Mouse (Mus musculus): ENCODE measurements around the gene Calcb. TPM values are rescaled to one million over a fixed set of nuclear protein-coding genes. Genes with fewer than 3 reads are reported as not detected.

Gene Calcb
- polyA plus RNA-seq, 1 experiment, result 1.0 TPM

DNA sequence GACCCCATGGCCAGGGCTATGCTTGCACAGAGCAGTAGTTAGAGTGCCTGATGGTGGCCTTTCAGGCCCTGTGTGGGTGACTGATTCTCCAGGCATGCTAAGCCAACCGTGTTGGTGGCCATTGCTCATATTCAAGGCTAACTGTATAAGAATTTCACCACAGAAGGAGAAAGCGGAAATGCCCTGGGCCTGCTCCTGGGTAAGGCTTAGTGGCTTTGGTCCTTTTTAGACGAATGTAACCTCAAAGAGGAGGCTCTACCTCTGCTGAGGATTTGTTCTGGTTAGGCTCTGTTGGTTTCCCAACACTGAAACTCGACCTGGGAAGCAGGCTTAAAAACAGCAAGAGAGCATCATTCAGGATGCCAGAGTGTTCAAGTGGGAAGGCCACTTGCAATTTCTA, 29.8 kb downstream of the Calcb start:
- no peak for DNase-seq
- Histone ChIP-seq H3K4me1 (ENCODE audit: control insufficient read depth, insufficient read depth, low read length) (no peaks in the 10 kb centered on the region), H3K4me3 (replicated peaks; ENCODE audit: extremely low read depth, low read depth, low read length) (no peak overlapping the region)
- 65% methylated on average over 4 of the region's 4 CpGs for WGBS
- TF ChIP-seq POLR2A (IDR thresholded peaks at IDR 0.05; ENCODE audit: borderline replicate concordance, extremely low read depth, low read depth, low read length) (no peak), CTCF (IDR thresholded peaks at IDR 0.05; ENCODE audit: insufficient read depth, low read length) (no peak)

DNA sequence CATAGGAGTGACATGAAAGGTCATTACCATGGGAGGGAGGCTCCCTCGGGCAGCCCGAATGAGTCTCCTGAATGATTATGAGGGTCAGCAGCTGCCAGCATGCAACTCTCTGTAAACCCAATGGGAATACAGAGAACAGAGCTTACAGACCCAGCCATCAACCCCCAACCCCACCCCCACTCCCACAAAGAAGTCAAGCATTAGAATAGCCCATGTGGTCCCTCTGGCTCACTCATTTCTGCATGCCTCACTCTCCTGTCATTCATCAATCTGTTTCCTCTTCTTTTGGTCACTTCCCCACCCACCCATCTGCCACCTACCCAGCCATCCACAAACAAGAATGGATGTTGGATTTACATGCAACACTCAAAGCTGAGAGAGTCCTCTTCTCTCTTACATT, 35.0 kb downstream of the Calcb start:
- WGBS, result 94% methylated on average over 2 of the region's 2 CpGs
- Histone ChIP-seq H3K4me3 (replicated peaks; ENCODE audit: extremely low read depth, low read depth, low read length) (no peak overlapping the region), H3K4me1 (ENCODE audit: control insufficient read depth, insufficient read depth, low read length) (no peaks in the 10 kb centered on the region)
- no peak for DNase-seq
- no peak for TF ChIP-seq POLR2A (IDR thresholded peaks at IDR 0.05; ENCODE audit: borderline replicate concordance, extremely low read depth, low read depth, low read length)
- TF ChIP-seq CTCF (IDR thresholded peaks at IDR 0.05; ENCODE audit: insufficient read depth, low read length), result no peak

DNA sequence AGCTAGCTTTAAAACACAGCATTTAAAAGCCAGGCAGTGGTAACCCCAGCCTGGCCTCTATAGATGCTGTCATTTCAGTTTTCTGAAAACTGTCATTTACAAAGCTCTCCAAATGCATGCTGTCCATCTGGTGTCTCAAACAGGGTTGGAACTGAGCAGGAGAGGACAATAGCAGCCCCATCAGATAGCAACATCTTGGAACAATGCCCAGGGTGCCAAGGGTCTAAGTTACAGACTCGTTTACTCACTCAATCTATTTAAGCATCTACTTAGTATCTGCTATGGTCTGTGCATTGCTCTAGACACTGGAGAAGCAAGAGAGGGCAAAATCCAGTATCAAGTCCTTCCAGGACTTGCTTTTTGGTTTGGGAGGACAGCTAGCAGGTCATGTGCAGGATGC, 35.8 kb downstream of the Calcb start:
- TF ChIP-seq CTCF (IDR thresholded peaks at IDR 0.05; ENCODE audit: insufficient read depth, low read length) (no peak), POLR2A (IDR thresholded peaks at IDR 0.05; ENCODE audit: borderline replicate concordance, extremely low read depth, low read depth, low read length) (no peak)
- Histone ChIP-seq H3K4me1 (ENCODE audit: control insufficient read depth, insufficient read depth, low read length) (no peaks in the 10 kb centered on the region), H3K4me3 (replicated peaks; ENCODE audit: extremely low read depth, low read depth, low read length) (no peak overlapping the region)
- WGBS, result 22% methylated on average over 1 of the region's 1 CpGs
- DNase-seq, result no peak

DNA sequence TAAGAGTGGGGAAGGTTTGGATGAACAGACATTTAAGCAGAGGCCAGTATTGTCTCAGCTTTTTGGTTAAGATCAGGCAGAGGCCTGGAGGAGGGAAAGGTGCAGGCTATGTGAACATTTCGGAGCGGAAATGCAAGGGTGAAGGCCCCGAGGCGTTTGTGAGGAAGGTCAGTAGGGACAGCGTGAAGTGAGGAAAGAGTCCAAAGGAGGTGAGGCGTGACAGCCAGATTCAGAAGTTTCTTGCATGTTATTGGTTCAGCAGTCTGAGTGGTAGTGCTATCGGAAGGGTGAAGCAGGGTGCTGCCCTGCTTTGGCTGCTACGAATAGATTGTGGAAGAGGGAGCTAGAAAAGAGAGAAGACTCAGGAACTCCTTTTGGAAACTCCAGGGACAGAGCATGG, 36.2 kb downstream of the Calcb start:
- WGBS, result 72% methylated on average over 8 of the region's 8 CpGs
- Histone ChIP-seq H3K4me1 (ENCODE audit: control insufficient read depth, insufficient read depth, low read length) (no peaks in the 10 kb centered on the region), H3K4me3 (replicated peaks; ENCODE audit: extremely low read depth, low read depth, low read length) (no peak overlapping the region)
- no peak for TF ChIP-seq CTCF (IDR thresholded peaks at IDR 0.05; ENCODE audit: insufficient read depth, low read length)
- TF ChIP-seq POLR2A (IDR thresholded peaks at IDR 0.05; ENCODE audit: borderline replicate concordance, extremely low read depth, low read depth, low read length), result no peak
- no peak for DNase-seq

DNA sequence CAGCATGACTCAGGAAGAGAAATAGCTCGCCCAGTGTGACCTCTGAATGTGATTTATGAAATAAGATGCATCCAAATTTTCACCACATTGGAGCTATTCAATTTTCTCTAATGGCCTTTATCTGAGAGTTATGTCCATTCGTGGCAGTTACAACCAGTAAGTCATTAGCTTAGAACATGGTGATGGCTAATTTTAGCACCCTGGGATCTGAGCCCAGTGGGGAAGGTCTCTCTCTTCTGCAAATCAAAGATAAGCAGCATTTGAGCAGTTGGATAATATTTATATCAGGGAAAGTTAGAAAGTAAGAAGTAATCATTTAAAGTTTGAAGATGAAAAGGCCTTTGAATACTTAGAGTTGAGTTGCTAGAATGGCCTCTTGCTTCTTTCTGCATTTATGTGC, 44.2 kb downstream of the Calcb start:
- WGBS, result 53% methylated on average over 2 of the region's 2 CpGs
- H3K4me1 ChIP-seq (ENCODE audit: control insufficient read depth, insufficient read depth, low read length), result no peaks in the 10 kb centered on the region
- no peak overlapping the region for H3K4me3 ChIP-seq (replicated peaks; ENCODE audit: extremely low read depth, low read depth, low read length)
- no peak for TF ChIP-seq CTCF (IDR thresholded peaks at IDR 0.05; ENCODE audit: insufficient read depth, low read length)
- TF ChIP-seq POLR2A (IDR thresholded peaks at IDR 0.05; ENCODE audit: borderline replicate concordance, extremely low read depth, low read depth, low read length), result no peak
- no peak for DNase-seq

DNA sequence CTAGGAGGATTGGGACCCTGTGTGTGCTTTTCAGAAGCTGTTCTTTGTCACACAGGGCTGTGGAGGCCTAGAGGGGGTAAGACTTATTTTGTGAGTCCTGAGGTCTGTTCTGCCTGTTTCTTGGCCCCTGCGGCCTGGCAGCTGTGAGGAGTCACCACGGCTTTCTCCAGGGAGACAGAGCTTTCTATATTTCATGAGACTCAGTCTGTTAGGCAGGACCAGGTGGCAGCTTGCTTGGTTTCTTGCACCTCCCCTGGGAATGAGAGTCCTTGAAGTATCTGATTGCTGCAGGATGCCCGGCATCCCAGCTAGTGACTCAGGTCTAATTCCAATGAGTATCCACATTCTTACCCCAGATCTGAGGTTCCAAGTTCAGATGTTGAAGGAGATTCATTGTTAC, 46.8 kb downstream of the Calcb start:
- DNase-seq, result no peak
- H3K4me3 ChIP-seq (replicated peaks; ENCODE audit: extremely low read depth, low read depth, low read length), result no peak overlapping the region
- WGBS, result 79% methylated on average over 3 of the region's 3 CpGs
- H3K4me1 ChIP-seq (ENCODE audit: control insufficient read depth, insufficient read depth, low read length), result no peaks in the 10 kb centered on the region
- no peak for TF ChIP-seq CTCF (IDR thresholded peaks at IDR 0.05; ENCODE audit: insufficient read depth, low read length)
- no peak for TF ChIP-seq POLR2A (IDR thresholded peaks at IDR 0.05; ENCODE audit: borderline replicate concordance, extremely low read depth, low read depth, low read length)

DNA sequence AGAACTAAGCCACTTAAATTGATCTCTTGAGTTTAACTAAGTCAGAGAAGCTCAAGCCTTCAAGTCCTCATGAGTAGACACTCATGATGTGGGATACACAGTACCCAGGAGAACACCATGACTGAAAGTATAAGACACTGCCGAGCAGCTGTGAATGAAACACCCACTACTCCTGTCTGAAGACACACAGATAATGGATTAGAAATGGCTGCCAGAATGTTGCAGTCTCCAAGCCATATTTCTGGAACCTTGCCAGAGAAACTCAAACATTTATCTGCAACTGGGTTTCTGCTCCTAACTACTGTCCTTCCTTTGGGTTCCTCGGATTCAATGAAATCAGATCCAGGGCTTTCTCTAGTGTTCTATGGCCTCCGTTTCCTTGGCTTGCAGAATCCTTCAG, 48.1 kb downstream of the Calcb start:
- Histone ChIP-seq H3K4me1 (ENCODE audit: control insufficient read depth, insufficient read depth, low read length) (no peaks in the 10 kb centered on the region), H3K4me3 (replicated peaks; ENCODE audit: extremely low read depth, low read depth, low read length) (no peak overlapping the region)
- no peak for DNase-seq
- WGBS, result 72% methylated on average over 3 of the region's 3 CpGs
- TF ChIP-seq CTCF (IDR thresholded peaks at IDR 0.05; ENCODE audit: insufficient read depth, low read length), result no peak
- TF ChIP-seq POLR2A (IDR thresholded peaks at IDR 0.05; ENCODE audit: borderline replicate concordance, extremely low read depth, low read depth, low read length), result no peak

DNA sequence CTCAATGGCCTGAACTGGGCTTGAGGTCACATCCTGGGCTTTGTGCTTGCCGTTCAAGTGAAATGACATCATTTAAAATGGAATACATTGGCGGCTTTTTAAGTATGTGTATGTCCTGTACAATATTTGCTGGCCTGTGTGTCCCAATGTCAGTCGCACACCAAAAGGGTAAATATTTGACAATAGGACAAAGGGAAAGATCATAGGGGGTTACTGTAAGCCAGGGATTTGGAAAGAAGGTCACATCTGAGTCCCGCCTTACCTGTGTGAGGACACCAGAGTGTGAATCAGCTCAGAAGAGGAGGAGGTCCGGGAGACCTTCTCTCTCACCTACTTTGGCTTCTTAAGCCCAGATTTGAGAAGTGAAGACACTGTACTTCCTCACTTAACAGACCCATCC, 50.1 kb downstream of the Calcb start:
- DNase-seq, result no peak
- TF ChIP-seq POLR2A (IDR thresholded peaks at IDR 0.05; ENCODE audit: borderline replicate concordance, extremely low read depth, low read depth, low read length) (no peak), CTCF (IDR thresholded peaks at IDR 0.05; ENCODE audit: insufficient read depth, low read length) (no peak)
- WGBS, result 74% methylated on average over 5 of the region's 5 CpGs
- Histone ChIP-seq H3K4me3 (replicated peaks; ENCODE audit: extremely low read depth, low read depth, low read length) (no peak overlapping the region), H3K4me1 (ENCODE audit: control insufficient read depth, insufficient read depth, low read length) (no peaks in the 10 kb centered on the region)

DNA sequence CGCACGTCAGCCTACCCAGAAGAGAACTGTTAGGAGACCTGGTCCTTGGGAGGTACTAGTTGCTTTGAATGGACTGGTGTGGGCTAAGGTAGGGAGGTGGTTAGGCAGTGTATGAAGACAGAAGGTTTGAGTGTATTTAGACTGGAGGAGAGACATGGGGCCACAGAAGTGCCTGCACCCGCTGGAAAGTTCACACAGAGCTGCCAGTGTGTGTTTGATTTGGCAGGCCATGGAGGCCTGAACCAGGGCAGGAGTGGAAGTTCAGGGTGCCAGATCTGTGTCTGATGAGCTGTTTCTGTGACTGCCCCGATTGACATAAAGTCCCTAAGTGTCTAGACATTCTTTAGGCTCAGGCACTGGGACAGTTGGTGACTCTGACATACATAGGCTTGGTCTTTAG, 50.6 kb downstream of the Calcb start:
- no peak for DNase-seq
- 76% methylated on average over 4 of the region's 4 CpGs for WGBS
- no peaks in the 10 kb centered on the region for H3K4me1 ChIP-seq (ENCODE audit: control insufficient read depth, insufficient read depth, low read length)
- no peak overlapping the region for H3K4me3 ChIP-seq (replicated peaks; ENCODE audit: extremely low read depth, low read depth, low read length)
- no peak for TF ChIP-seq POLR2A (IDR thresholded peaks at IDR 0.05; ENCODE audit: borderline replicate concordance, extremely low read depth, low read depth, low read length)
- TF ChIP-seq CTCF (IDR thresholded peaks at IDR 0.05; ENCODE audit: insufficient read depth, low read length), result no peak

DNA sequence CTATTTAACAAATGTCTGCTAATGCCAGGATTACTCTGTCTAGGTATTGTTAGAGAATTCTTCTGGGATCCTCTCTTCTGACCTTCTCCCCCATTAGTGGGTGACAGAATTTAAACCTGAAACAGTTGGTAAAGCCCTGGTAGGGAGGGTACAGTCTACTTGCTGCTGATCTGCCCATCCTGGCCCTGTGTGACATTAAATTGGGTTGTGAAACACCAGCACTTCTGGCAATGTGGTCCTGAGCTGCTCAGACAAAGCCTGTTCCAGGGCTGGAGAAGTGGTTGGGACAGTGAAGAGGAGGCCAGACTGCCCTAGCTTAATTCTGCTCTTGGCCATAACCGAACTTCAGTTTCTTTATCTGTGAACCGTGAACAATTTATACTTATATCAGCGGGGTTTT, 52.1 kb downstream of the Calcb start:
- TF ChIP-seq CTCF (IDR thresholded peaks at IDR 0.05; ENCODE audit: insufficient read depth, low read length) (no peak), POLR2A (IDR thresholded peaks at IDR 0.05; ENCODE audit: borderline replicate concordance, extremely low read depth, low read depth, low read length) (no peak)
- Histone ChIP-seq H3K4me3 (replicated peaks; ENCODE audit: extremely low read depth, low read depth, low read length) (no peak overlapping the region), H3K4me1 (ENCODE audit: control insufficient read depth, insufficient read depth, low read length) (no peaks in the 10 kb centered on the region)
- WGBS, result 81% methylated on average over 3 of the region's 3 CpGs
- DNase-seq, result no peak

DNA sequence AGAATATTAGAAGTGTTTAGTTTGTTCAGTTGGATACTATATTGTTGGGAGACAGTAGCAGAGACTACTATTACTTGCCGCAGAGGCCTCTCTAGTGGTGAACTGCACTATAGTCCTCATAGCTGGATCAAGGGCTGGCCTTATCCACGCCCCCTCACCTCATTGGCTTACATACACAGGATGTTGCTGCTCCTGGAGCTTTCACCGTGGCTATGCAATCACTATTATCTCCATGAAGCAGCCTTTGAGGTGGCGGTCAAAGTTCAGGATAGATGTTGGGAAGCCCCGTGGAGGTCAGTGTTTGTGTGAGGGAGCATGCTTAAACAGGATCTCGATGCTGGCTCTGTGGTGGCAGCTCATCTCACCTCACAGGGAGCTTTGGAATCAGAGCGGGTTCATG, 53.4 kb downstream of the Calcb start:
- H3K4me3 ChIP-seq (replicated peaks; ENCODE audit: extremely low read depth, low read depth, low read length), result no peak overlapping the region
- DNase-seq, result no peak
- no peaks in the 10 kb centered on the region for H3K4me1 ChIP-seq (ENCODE audit: control insufficient read depth, insufficient read depth, low read length)
- WGBS, result 58% methylated on average over 7 of the region's 7 CpGs
- TF ChIP-seq POLR2A (IDR thresholded peaks at IDR 0.05; ENCODE audit: borderline replicate concordance, extremely low read depth, low read depth, low read length), result no peak
- no peak for TF ChIP-seq CTCF (IDR thresholded peaks at IDR 0.05; ENCODE audit: insufficient read depth, low read length)

Other genes starting within 250 kb of the Calcb start
- gene Cyp2r1, start 155.7 kb upstream of the Calcb start, polyA plus RNA-seq (2012; rRNA removed), result 0.67 and 0.70 TPM in 2 replicates
- gene Calca, start 82.3 kb upstream of the Calcb start, polyA plus RNA-seq (2012; rRNA removed), result 1.1 and 4.0 TPM in 2 replicates
- gene Insc, start 25.1 kb downstream of the Calcb start, polyA plus RNA-seq (2012; rRNA removed), result 0.49 and 0.95 TPM in 2 replicates